Mouse (Mus musculus): ENCODE measurements around the gene Larp1b. TPM values are rescaled to one million over a fixed set of nuclear protein-coding genes. Genes with fewer than 3 reads are reported as not detected.

The Larp1b gene
- total and polyA plus RNA-seq, 2 experiments from 2014 or later, result 20.7 to 35.4 TPM

DNA sequence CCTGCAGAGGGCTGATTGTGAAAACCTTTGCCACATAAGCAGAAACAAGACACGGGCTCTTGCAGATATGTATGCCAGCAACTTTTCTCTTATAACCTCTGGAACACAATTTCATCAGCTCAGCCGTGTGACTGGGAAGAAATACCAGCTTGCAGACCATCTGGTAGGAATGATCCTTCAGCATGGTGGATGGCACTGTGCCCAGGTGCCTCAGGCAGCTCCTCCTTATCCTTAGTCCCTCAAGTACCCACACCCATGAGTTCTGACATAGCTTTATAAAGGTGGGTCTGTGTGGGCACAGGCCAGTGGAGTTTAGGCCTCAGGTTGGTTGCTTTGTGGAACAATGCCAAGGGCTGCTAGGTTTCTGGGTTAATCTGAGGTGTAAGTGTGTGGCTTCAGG lies 108.8 kb downstream of the Larp1b start:
- 40% methylated on average over 2 of the region's 2 CpGs for WGBS

DNA sequence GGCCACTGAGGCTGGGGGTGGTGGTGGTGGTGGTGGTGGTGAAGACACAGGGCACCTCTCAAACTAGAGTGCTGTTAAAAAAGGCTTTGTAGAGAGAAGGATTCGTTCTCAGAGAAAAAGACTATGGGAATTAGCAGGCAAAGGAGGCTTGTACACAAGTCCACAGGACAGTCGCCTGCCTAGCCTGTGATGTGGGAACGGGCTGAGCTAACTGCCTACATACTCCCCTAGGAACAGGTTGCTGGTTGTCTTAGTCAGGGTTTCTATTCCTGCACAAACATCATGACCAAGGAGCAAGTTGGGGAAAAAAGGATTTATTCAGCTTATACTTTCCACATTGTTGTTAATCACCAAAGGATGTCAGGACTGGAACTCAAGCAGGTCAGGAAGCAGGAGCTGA lies 109.6 kb downstream of the Larp1b start:
- TF ChIP-seq CTCF (IDR thresholded peaks at IDR 0.05; ENCODE audit: low read depth) (no peak), EP300 (IDR thresholded peaks at IDR 0.05; ENCODE audit: low read depth) (no peak)
- DNase-seq (ENCODE audit: low spot score), result no peak
- H3K9ac ChIP-seq (replicated peaks; ENCODE audit: low read depth, low read length), result no peak overlapping the region
- H3K4me1 ChIP-seq (ENCODE audit: control insufficient read depth, insufficient read depth), result no peaks in the 10 kb centered on the region
- no peak overlapping the region for H3K4me2 ChIP-seq (ENCODE audit: low read depth, low read length)
- ATAC-seq (ENCODE audit: insufficient read depth, low read depth), result no peak
- H3K36me3 ChIP-seq (replicated peaks; ENCODE audit: control insufficient read depth, insufficient read depth, low read length), result peaks cover 4% of the 10 kb centered on the region; the same call in 1 of the 2 replicates
- 85% methylated on average over 3 of the region's 3 CpGs for WGBS
- H3K4me3 ChIP-seq (ENCODE audit: low read depth, low read length), result no peak overlapping the region
- H3K27ac ChIP-seq (ENCODE audit: low read depth), result no peak overlapping the region
- no peaks in the 10 kb centered on the region for H3K9me3 ChIP-seq (replicated peaks; ENCODE audit: control insufficient read depth, low read length)
- H3K27me3 ChIP-seq (ENCODE audit: control insufficient read depth, insufficient read depth, low read length), result no peaks in the 10 kb centered on the region

More for the DNA sequence above, 108.8 kb downstream of the Larp1b start:
- peaks cover 1% of the 10 kb centered on the region; the same call in 1 of the 2 replicates for H3K36me3 ChIP-seq (replicated peaks; ENCODE audit: control insufficient read depth, insufficient read depth, low read length)
- peak; percentile 49 for ATAC-seq (ENCODE audit: insufficient read depth, low read depth)
- no peak for DNase-seq (ENCODE audit: low spot score)
- no peak overlapping the region for H3K4me2 ChIP-seq (ENCODE audit: low read depth, low read length)
- H3K4me3 ChIP-seq (ENCODE audit: low read depth, low read length), result no peak overlapping the region
- no peaks in the 10 kb centered on the region for H3K4me1 ChIP-seq (ENCODE audit: control insufficient read depth, insufficient read depth)
- H3K9ac ChIP-seq (replicated peaks; ENCODE audit: low read depth, low read length), result no peak overlapping the region
- peak overlapping the region; percentile 27; the same call in 1 of the 2 replicates for H3K27ac ChIP-seq (ENCODE audit: low read depth)
- no peaks in the 10 kb centered on the region for H3K27me3 ChIP-seq (ENCODE audit: control insufficient read depth, insufficient read depth, low read length)
- H3K9me3 ChIP-seq (replicated peaks; ENCODE audit: control insufficient read depth, low read length), result no peaks in the 10 kb centered on the region
- TF ChIP-seq CTCF (IDR thresholded peaks at IDR 0.05; ENCODE audit: low read depth) (no peak), EP300 (IDR thresholded peaks at IDR 0.05; ENCODE audit: low read depth) (no peak)

DNA sequence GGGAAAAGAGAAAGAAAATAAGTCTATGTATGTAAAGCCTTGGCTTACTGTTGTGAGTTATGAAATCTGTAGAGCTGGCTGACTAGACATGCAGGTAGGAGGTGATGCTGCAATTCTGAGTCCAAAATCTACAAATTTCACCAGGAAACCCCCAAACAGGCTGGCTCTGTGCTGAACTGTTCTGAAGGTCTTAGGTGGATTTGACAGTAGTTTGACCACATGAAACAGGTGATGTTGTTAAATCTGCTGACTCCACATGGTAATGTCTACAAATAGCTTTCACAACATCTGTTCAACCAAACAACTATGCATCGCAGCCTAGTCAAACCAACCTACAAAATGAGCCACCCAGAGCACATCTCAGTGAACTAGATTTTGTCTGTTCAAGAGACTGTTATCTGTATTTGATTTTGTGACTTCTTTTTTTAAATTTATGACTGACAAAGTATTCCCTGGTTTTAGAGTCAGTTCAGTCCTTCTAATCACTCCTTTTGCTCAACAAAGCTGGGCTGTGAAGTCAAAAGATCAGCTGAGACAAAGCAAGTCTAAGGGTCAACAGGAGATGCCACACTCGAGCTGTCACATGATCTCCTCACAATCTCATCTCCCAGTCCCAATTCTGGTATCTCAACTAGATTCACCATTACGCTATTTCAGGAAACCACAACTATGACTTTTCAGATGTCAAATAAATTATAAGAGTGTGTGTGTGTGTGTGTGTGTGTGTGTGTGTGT lies 112.4 kb downstream of the Larp1b start:
- TF ChIP-seq EP300 (IDR thresholded peaks at IDR 0.05; ENCODE audit: low read depth), result no peak
- no peak for TF ChIP-seq CTCF (IDR thresholded peaks at IDR 0.05; ENCODE audit: low read depth)
- ATAC-seq (ENCODE audit: insufficient read depth, low read depth), result no peak
- WGBS, result 80% methylated on average over 3 of the region's 3 CpGs
- Histone ChIP-seq H3K27me3 (ENCODE audit: control insufficient read depth, insufficient read depth, low read length) (no peaks in the 10 kb centered on the region), H3K9me3 (replicated peaks; ENCODE audit: control insufficient read depth, low read length) (no peaks in the 10 kb centered on the region), H3K9ac (replicated peaks; ENCODE audit: low read depth, low read length) (no peak overlapping the region), H3K4me1 (ENCODE audit: control insufficient read depth, insufficient read depth) (0 out of 2 replicates have a peak, but pooled peaks cover 3% of the 10 kb centered on the region), H3K4me2 (ENCODE audit: low read depth, low read length) (no peak overlapping the region), H3K36me3 (replicated peaks; ENCODE audit: control insufficient read depth, insufficient read depth, low read length) (peaks cover 29% of the 10 kb centered on the region), H3K27ac (ENCODE audit: low read depth) (no peak overlapping the region), H3K4me3 (ENCODE audit: low read depth, low read length) (no peak overlapping the region)
- no peak for DNase-seq (ENCODE audit: low spot score)

DNA sequence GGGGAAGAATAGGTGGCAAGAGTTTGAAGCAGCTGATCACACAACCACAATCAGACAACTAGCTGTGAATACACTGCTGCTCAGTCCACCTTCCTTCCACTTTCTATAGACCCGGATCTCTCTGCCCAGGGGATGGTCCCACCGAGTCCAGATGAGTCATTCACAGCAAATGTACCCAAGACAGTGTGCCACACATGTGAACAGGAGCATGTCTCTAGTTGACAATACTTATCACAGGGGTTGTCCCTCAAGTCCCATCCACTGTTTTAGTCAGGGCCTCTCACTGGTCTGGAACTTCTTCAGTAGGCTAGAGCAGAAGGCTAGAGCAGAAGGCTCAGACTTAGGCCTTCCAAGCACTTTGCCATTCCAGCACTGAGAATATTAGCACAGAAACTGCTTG lies 113.1 kb downstream of the Larp1b start:
- ATAC-seq (ENCODE audit: insufficient read depth, low read depth), result no peak
- Histone ChIP-seq H3K27me3 (ENCODE audit: control insufficient read depth, insufficient read depth, low read length) (no peaks in the 10 kb centered on the region), H3K36me3 (replicated peaks; ENCODE audit: control insufficient read depth, insufficient read depth, low read length) (peaks cover 37% of the 10 kb centered on the region), H3K4me2 (ENCODE audit: low read depth, low read length) (no peak overlapping the region), H3K9ac (replicated peaks; ENCODE audit: low read depth, low read length) (no peak overlapping the region), H3K9me3 (replicated peaks; ENCODE audit: control insufficient read depth, low read length) (no peaks in the 10 kb centered on the region), H3K4me3 (ENCODE audit: low read depth, low read length) (no peak overlapping the region), H3K4me1 (ENCODE audit: control insufficient read depth, insufficient read depth) (0 out of 2 replicates have a peak, but pooled peaks cover 3% of the 10 kb centered on the region), H3K27ac (ENCODE audit: low read depth) (no peak overlapping the region)
- no peak for DNase-seq (ENCODE audit: low spot score)
- WGBS, result 93% methylated on average over 2 of the region's 2 CpGs
- TF ChIP-seq EP300 (IDR thresholded peaks at IDR 0.05; ENCODE audit: low read depth) (no peak), CTCF (IDR thresholded peaks at IDR 0.05; ENCODE audit: low read depth) (no peak)

DNA sequence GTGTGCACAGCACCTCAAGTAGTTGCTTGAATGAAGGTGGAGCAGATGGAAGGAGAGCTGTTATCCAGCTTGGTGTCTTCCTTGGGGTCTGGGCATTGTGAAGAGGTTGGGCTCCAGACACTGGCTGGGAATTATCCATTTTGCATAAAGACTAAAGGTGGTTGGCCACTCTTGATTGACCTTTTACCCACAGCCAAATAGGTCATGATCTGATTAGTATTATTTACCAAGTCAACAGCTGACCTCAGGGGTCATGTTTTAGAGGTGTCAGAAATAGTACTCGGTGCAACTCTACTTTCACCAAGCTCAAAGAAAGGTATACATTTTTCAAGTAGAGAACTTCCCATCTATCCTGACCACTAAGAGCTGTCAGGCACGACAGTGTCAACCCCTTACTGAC lies 115.7 kb downstream of the Larp1b start:
- Histone ChIP-seq H3K9ac (replicated peaks; ENCODE audit: low read depth, low read length) (no peak overlapping the region), H3K4me3 (ENCODE audit: low read depth, low read length) (no peak overlapping the region), H3K4me1 (ENCODE audit: control insufficient read depth, insufficient read depth) (0 out of 2 replicates have a peak, but pooled peaks cover 3% of the 10 kb centered on the region), H3K9me3 (replicated peaks; ENCODE audit: control insufficient read depth, low read length) (no peaks in the 10 kb centered on the region), H3K36me3 (replicated peaks; ENCODE audit: control insufficient read depth, insufficient read depth, low read length) (peaks cover 57% of the 10 kb centered on the region), H3K27ac (ENCODE audit: low read depth) (no peak overlapping the region), H3K4me2 (ENCODE audit: low read depth, low read length) (no peak overlapping the region), H3K27me3 (ENCODE audit: control insufficient read depth, insufficient read depth, low read length) (no peaks in the 10 kb centered on the region)
- DNase-seq (ENCODE audit: low spot score) (no peak), ATAC-seq (ENCODE audit: insufficient read depth, low read depth) (no peak)
- TF ChIP-seq CTCF (IDR thresholded peaks at IDR 0.05; ENCODE audit: low read depth), result no peak
- no peak for TF ChIP-seq EP300 (IDR thresholded peaks at IDR 0.05; ENCODE audit: low read depth)
- 77% methylated on average over 2 of the region's 2 CpGs for WGBS

All from heart, postnatal 0 days (tissue).